Mouse (Mus musculus) adrenal gland, postnatal 4 days (tissue): ENCODE results near the gene Cpne7. TPM values are rescaled to one million over a fixed set of nuclear protein-coding genes. Genes with fewer than 3 reads are reported as not detected.

Experiments used
- DNase-seq, 2 experiments: peaks; one replicate each; pipeline ENCODE4 v3.0.0; 2021 to 2022; ENCODE audit warnings: low spot score in 2 of 2, mixed read lengths in 2 of 2
- total RNA-seq, 2 experiments: library from RNA; stranded (reverse); gene quantifications; 2 replicates each; pipeline ENCODE4 v1.2.3; 2021

Gene Cpne7
- total RNA-seq, 2 experiments from 2014 or later, result 6.3 to 7.3 TPM

- no peak for DNase-seq
Measured at GRCm38 (mm10) chr8:123113908-123114469, 3.2 kb upstream of the Cpne7 start.

GRCm38 (mm10) chr8:123114644-123115043, 2.5 kb upstream of the Cpne7 start:
- DNase-seq, result no peak

DNA sequence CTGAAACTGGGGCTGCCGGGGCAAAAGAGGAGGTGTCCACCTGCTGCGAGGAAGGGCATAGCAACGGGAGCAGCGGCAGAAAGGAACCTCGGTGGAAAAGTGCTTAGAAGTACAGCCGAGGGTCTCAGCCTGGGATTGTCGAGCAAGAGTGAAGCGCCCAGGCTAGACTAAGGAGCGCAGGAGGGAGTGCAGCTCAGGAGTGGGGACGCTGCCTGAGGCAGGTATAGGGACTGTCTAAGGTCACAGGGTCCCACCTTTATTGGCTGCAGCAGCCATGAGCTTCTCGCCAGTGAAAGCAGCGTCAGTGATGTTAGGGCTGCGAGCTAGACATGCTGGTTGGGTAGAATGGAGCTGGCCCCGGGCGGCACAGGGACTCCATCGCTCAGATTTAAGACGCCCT, 570 bp downstream of the Cpne7 start:
- no peak for DNase-seq

DNA sequence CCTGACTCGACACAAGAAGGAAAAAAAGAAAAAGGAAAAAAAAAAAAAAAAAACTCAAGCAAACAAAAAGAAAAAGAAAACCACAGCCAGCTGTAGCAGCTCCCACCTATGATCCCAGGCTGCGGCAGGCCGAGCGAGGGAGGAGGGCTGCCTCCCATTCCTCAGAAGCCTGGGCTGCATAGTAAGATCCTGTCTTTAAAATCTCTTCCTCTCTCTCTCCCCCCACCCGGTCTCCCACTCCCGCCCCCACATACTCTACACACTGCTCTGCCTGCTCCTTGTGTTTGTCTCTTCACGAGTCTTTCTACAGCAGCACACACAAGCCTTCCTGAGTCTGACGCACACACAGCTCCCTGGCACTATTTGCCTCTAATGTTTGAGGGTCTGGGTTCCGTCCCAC, 4.9 kb downstream of the Cpne7 start:
- DNase-seq, result no peak

GRCm38 (mm10) chr8:123122670-123123069, 5.5 kb downstream of the Cpne7 start:
- no peak for DNase-seq

DNA sequence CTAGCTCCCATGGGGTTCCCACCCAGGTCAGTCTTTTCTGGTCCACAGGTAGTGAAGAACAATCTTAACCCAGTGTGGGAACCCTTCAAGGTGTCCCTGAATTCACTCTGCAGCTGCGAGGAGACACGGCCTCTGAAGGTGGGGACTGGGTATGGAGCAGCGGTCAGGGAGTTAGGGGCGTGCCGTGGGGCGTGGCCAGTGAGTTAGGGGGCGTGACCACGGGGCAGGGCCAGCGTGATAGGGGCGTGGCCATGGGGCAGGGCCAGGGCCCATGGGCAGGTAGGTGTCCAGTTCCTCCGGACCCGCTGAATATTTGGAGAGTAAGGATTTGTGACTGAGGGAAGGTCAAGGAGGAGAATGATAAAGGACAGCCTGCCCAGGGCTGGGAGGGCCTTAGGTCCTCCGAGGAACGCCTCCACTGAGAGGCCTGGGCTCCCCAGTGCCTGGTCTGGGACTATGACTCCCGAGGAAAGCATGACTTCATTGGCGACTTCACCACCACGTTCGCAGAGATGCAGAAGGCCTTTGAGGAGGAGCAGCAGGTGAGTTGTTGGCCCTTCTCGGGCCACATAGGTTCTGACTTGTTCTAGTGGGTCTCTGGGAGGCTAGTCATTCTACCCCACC, 9.1 kb downstream of the Cpne7 start:
- no peak for DNase-seq

DNA sequence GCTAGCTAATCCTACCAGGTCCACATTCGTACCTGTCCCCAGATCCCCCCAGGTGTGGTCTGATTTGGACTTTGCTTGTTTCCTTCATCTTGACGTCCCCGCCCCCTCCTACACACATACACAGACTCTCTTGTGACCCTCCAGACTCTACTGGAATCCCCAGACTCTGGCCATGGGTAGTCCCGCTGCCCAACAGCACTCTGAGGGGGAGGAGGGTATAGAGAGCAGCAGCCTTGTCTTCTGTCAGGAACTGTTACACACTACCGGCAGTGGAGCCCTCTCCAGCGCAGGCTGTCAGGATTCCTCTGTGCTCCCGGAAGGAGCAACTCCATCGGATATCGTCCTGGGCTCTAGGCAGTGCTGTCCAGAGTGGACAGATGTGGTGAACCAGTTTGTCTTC, 13.9 kb downstream of the Cpne7 start:
- no peak for DNase-seq

GRCm38 (mm10) chr8:123132953-123133352, 15.8 kb downstream of the Cpne7 start:
- DNase-seq, result no peak

GRCm38 (mm10) chr8:123134149-123134713, 17.1 kb downstream of the Cpne7 start:
- DNase-seq, result no peak

DNA sequence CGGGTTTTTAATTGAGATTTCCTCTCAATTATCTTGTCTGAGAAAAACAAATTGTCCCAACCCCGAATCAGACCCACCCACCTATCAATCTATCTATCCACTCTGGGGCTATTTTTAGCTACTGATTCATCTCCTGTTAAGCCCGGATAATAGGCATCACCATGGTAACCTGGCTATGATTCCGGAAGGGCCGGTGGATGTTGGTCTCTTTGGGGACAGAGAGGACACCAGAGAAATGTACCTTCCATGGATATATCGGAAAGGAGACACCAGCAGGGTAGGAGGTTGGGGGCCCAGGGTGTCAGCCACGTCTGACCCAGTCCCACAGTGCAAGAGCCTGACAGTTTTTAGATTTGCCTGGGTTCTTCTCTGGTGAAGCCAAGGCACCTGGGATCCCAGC, 18.2 kb downstream of the Cpne7 start:
- no peak for DNase-seq

DNA sequence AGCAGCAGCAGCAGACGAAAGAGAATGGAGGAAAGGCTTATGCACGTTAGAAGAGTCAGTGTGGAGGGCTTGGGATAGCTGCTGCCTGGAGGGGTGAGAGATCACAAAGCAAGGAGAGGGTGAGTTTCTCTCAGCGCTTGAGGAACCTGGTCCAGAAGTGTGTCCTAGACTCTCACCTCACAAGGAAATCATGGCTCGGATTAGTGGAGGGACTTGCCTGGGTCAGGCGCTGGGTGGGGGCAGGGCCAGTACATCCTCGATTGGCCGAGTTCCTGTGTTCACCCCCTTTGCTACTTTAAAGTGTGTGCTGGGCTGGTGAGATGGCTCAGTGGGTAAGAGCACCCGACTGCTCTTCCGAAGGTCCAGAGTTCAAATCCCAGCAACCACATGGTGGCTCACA, 18.6 kb downstream of the Cpne7 start:
- no peak for DNase-seq

GRCm38 (mm10) chr8:123136287-123136686, 19.1 kb downstream of the Cpne7 start:
- no peak for DNase-seq

GRCm38 (mm10) chr8:123137645-123138077, 20.5 kb downstream of the Cpne7 start:
- no peak for DNase-seq

DNA sequence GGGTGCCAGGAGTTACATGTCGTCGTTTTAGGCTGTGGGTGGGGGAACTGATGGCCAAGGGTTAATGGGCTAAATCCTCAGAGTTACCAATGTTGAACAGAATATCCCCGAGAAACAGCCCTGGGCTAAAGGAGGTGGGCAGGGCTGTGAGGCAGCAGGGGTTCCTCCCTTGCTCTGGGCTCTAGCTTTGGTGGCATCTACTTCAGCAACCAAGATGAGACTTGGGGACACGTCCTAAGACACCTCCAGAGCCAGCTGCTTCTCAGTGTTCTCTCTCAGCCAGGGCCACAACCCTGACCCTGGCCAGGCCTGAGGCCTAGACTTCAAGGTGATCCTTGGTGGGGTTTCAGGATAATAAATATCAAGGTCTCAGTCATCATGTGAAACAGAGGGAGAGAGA, 21.6 kb downstream of the Cpne7 start:
- no peak for DNase-seq

GRCm38 (mm10) chr8:123141741-123142462, 24.7 kb downstream of the Cpne7 start:
- peak in 1 of 2 experiments; percentile 60 for DNase-seq

DNA sequence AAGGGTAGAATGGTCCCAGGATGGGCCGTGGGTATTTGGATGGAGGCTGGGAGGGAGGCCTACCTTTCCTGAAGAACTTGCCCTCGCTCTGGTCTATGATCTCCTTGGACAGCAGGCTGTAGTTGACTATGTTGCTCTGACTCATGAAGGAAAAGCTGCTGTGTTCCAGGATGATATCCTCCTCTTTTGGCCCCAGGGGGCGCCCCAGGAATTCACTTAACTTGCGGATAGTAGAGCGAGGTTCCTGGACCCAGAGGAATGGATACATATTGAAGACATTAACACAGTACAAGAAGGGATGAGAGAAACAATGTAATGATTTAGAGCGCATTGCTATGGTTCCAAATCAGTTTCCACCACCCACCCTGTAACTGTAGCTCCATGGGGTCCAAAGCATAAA, 28.1 kb downstream of the Cpne7 start:
- DNase-seq, result no peak

DNA sequence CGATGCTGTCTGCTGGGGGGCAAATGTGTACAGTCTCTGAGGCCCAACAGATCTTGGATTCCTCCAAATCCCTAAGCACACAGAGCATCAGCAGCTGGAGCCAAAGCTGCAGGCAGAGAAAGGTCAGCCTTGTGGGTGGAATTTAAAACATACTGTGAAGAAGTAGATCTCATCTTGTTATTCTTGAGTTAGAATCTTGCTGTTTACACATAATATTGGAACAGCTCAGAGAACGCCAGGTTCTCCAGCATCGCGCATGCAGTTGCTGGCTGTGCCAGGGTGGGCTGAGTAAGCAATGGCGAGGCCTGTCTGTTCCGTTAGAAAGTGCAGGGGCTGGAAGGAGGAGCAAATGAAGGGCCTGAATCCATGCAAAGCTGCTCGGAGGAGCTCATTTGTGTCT, 29.2 kb downstream of the Cpne7 start:
- no peak for DNase-seq

DNA sequence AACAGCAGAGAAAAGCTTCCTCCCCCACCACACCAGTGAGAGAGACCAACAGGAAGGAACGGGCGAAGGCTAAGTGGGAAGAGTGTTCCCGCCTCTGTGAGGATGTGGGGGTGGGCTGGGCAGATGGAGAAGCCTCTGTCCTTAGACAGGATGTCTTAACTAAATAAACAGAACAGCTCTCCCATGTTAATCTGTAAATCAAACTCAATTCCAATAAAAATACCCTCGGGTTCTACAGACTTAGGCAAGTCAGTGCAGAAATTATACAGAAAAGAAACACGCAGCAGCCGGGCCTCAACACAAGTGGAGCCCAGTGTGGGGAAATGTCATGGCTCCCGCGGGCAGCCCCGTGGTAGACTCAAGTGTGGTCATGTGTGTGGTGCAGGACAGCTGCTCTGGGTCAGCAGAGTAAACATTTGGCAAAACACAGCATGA, 33.6 kb downstream of the Cpne7 start:
- no peak for DNase-seq

DNA sequence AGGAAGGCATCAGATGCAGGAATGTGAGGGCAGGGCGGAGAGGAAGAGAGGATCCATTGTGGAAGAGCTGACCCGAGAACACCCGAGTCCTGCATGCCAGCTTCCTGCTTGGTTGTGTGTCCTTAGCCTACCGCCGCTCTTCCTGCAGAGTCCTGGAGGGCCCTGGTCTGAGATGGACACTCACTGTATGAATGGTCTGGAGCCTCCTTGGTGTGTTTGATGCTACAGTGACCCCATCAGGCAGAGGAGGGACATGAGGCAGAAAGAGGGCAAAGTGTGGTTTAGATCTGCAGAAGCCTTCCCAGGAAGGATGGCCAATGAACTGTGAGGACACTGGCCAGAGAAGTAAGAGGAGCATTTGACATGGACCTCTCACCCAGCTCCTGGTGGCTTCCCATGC, 38.0 kb downstream of the Cpne7 start:
- DNase-seq, result no peak

DNA sequence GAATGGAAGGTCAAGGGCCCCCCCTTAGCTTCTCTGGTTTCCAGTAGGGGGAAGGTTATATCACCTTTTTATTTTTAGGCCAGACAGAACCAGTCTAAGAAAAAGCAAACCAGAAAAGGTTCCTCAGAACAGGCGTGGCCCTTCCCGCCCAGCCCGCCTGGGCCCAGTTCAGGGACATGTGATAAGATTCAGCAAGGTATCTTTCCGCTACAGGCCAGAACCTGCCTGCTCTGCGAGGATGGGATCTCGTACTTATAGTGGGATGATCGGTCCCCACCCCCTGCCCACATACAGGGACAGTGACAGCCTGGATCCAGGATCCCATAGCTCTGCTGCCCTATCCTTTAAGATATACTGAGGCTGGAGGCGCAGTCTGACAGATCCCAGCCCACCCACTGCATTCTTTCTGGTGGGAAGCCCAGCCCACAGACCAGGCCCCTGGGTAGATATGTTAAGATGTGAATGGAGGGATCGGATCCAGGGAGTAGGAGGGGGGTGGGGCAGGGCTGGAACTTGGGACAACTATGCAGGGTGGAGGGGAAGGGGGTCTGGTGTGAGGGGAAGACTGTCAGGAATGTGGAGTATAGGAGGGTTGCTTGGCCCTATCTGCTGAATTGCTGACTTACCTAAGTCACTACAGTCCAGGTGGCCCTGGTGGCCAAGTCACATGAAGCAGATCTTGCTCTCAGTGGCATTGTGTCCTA, 39.0 kb downstream of the Cpne7 start:
- no peak for DNase-seq

DNA sequence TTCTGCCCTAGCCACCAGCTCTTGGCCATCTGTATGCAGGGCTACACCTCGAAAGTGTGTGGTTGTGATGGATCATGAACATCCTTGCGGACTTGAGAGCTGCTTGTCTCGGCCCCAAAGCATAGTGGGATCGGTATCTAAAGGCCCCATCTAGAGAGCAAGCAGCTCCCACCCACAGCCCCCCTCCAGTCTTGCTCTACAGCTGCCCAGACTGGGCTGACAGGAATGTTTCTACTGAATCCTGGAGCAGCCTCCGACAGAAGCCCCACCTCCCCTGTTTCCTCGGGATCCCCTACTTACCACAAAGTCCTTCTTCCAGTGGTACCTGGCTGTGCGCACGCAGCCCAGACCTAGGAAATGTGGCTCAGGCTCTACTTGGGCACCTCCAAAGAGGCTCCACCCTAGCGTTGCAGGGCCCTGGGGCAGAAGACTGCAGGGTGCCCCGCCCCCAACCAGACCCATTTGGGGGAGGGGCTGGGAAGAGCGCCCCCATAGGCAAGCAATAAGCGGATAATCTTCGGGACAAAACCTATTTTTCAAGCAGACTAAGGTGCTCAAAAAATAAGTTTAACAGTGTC, 40.8 kb downstream of the Cpne7 start, which contains the start of gene Sult5a1:
TSS of gene Sult5a1 (minus strand) at position 428 of the 578 bp plus-strand sequence.
- DNase-seq, result no peak
